Mouse (Mus musculus) lung, postnatal 0 days (tissue): ENCODE results near the gene Nptx1. TPM values are rescaled to one million over a fixed set of nuclear protein-coding genes. Genes with fewer than 3 reads are reported as not detected.

Source experiments
- ATAC-seq: fragments of 200-750 bp; cut with Nextera tagmentation; 2 replicates; pipeline ENCODE4 v1.8.0; 2017; ENCODE audit warnings: moderate library complexity
- DNase-seq: peaks from one replicate; pipeline ENCODE4 v3.0.0-alpha.2; 2016; ENCODE audit warnings: low spot score
- H3K27ac ChIP-seq: fragments of 300-500 bp; sonication (generic); 2 replicates; pipeline ENCODE4 v1.5.1; 2014; ENCODE audit warnings: antibody characterized with exemption, mild to moderate bottlenecking, low read length, mixed read lengths
- H3K27me3 ChIP-seq: fragments of 300-500 bp; sonication (generic); replicated peaks from 2 replicates; pipeline ENCODE4 v1.6.1; 2014; ENCODE audit warnings: low read length, mixed read lengths; ENCODE audit not compliant: insufficient read depth
- H3K36me3 ChIP-seq: fragments of 300-500 bp; sonication (generic); 2 replicates; pipeline ENCODE4 v1.6.1; 2014; ENCODE audit warnings: low read length, mixed read lengths; ENCODE audit not compliant: insufficient read depth
- H3K4me1 ChIP-seq: fragments of 300-500 bp; sonication (generic); 2 replicates; pipeline ENCODE4 v1.6.1; 2014; ENCODE audit warnings: antibody characterized with exemption, low read depth, low read length, mixed read lengths; ENCODE audit not compliant: insufficient read depth
- H3K4me2 ChIP-seq: fragments of 300-500 bp; sonication (generic); replicated peaks from 2 replicates; pipeline ENCODE4 v1.6.1; 2014; ENCODE audit warnings: low read depth, mild to moderate bottlenecking, low read length, moderate library complexity, mixed read lengths
- H3K4me3 ChIP-seq: fragments of 300-500 bp; sonication (generic); 2 replicates; pipeline ENCODE4 v1.5.1; 2014; ENCODE audit warnings: low read depth, low read length
- H3K9ac ChIP-seq: fragments of 300-500 bp; sonication (generic); replicated peaks from 2 replicates; pipeline ENCODE4 v1.6.1; 2014; ENCODE audit warnings: low read depth, mild to moderate bottlenecking
- H3K9me3 ChIP-seq: fragments of 300-500 bp; sonication (generic); 2 replicates; pipeline ENCODE4 v1.6.1; 2016; ENCODE audit warnings: low read length, mixed read lengths
- CTCF ChIP-seq: IDR thresholded peaks from 2 replicates; pipeline ENCODE4 v1.5.1; 2016; ENCODE audit warnings: antibody characterized with exemption, mild to moderate bottlenecking
- EP300 ChIP-seq: IDR thresholded peaks from 2 replicates; pipeline ENCODE4 v1.6.1; 2016; ENCODE audit warnings: antibody characterized with exemption, mild to moderate bottlenecking, control low read depth
- WGBS: fragments of 180-500 bp; shearing (Covaris S2); extraction: QIAGEN DNeasy Blood & Tissue Kit; methylation state at CpG from one replicate; pipeline ENCODE4 v1.1.7; 2014; 5-methylcytosine and 5-hydroxymethylcytosine counted together
- polyA plus RNA-seq: library from polyadenylated mRNA; unstranded; fragments of >200 nt; fragmentation: Nextera tagmentation; extraction: Ambion mirVana; gene quantifications from 2 replicates; pipeline ENCODE4 v1.2.1, GENCODE M21; 2015

Nptx1 gene
- polyA plus RNA-seq, 1 experiment from 2014 or later = 1.7 TPM

GRCm38 (mm10) chr11:119552902-119553802 lies 5.6 kb upstream of the Nptx1 start:
- WGBS = 35% methylated on average over 9 of the region's 9 CpGs
- H3K4me2 ChIP-seq = no peak overlapping the region
- H3K9ac ChIP-seq = no peak overlapping the region
- TF ChIP-seq EP300 = no peak
- TF ChIP-seq CTCF = no peak
- no peak overlapping the region for H3K27ac ChIP-seq
- peaks cover 24% of the 10 kb centered on the region for H3K27me3 ChIP-seq
- no peaks in the 10 kb centered on the region for H3K9me3 ChIP-seq
- H3K4me1 ChIP-seq = peaks cover 32% of the 10 kb centered on the region
- H3K36me3 ChIP-seq = no peaks in the 10 kb centered on the region
- no peak overlapping the region for H3K4me3 ChIP-seq
- DNase-seq = peak; percentile 32
- ATAC-seq = no peak

GRCm38 (mm10) chr11:119552301-119552700 lies 4.7 kb upstream of the Nptx1 start:
- Histone ChIP-seq H3K9ac (no peak overlapping the region), H3K36me3 (no peaks in the 10 kb centered on the region), H3K27ac (no peak overlapping the region), H3K4me2 (no peak overlapping the region), H3K4me1 (peaks cover 36% of the 10 kb centered on the region), H3K4me3 (no peak overlapping the region), H3K9me3 (no peaks in the 10 kb centered on the region), H3K27me3 (peaks cover 32% of the 10 kb centered on the region)
- peak; percentile 11; the same call in 1 of the 2 replicates for ATAC-seq
- DNase-seq = peak; percentile 11
- TF ChIP-seq EP300 (no peak), CTCF (no peak)
- 16% methylated on average over 1 of the region's 1 CpGs for WGBS

DNA sequence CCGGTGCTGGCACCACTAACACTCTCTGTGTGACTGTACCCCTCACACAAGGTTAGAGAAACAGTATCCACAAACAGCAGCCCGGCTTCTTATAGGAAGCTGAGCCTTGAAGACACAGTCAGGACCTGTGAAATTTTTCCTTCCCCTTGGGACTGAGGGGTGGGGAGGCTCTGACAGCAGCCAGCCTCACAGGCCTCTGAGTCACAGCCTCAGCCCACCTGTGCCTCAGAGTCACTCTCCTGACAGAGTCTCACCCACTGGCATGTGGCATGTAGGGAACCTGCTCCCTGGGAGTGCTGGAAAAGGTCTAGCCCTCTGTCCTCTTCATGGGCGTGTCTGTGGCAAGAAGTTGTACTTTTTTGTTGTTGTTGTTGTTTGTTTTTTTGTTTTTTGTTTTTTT lies 3.9 kb upstream of the Nptx1 start:
- 57% methylated on average over 3 of the region's 3 CpGs for WGBS
- TF ChIP-seq CTCF (no peak), EP300 (no peak)
- peaks cover 39% of the 10 kb centered on the region for H3K27me3 ChIP-seq

GRCm38 (mm10) chr11:119550546-119551335 lies 3.2 kb upstream of the Nptx1 start:
- peaks cover 44% of the 10 kb centered on the region for H3K27me3 ChIP-seq
- H3K9ac ChIP-seq = no peak overlapping the region
- no peak overlapping the region for H3K4me3 ChIP-seq
- TF ChIP-seq EP300 (no peak), CTCF (no peak)
- ATAC-seq = no peak
- no peaks in the 10 kb centered on the region for H3K9me3 ChIP-seq
- no peaks in the 10 kb centered on the region for H3K36me3 ChIP-seq
- peaks cover 42% of the 10 kb centered on the region for H3K4me1 ChIP-seq
- no peak overlapping the region for H3K27ac ChIP-seq
- DNase-seq = no peak
- H3K4me2 ChIP-seq = no peak overlapping the region
- WGBS = 47% methylated on average over 10 of the region's 10 CpGs

More for the DNA sequence above, 3.9 kb upstream of the Nptx1 start:
- Histone ChIP-seq H3K4me1 (peaks cover 44% of the 10 kb centered on the region), H3K9ac (no peak overlapping the region), H3K4me2 (no peak overlapping the region), H3K9me3 (no peaks in the 10 kb centered on the region), H3K36me3 (no peaks in the 10 kb centered on the region), H3K4me3 (no peak overlapping the region), H3K27ac (no peak overlapping the region)
- ATAC-seq (no peak), DNase-seq (no peak)

DNA sequence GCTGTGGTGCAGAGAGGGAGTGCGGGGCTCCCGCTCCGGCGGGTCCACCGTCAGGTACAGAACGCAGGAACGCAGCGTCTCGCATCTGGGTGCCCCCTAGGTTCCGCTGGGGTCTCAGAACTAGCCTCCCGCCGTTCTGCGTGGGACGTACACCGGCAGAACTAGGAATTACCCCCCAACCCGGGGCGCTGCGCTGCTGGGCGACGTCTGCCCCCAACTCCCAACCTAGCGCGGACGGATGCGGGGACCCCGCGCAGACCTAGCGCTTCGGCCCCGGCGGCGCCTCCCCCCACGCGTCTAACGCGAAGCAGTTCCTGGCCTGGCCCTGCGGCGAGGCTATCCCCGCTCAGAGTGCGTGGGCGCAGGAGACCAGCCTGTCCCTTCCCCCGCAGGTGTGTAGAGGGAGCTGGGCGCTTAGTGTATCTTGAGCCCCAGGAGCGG lies 1.8 kb upstream of the Nptx1 start:
- no peak for TF ChIP-seq CTCF
- no peak for TF ChIP-seq EP300
- peak overlapping the region; percentile 48 for H3K4me3 ChIP-seq
- no peak for ATAC-seq
- H3K4me2 ChIP-seq = peak overlapping the region; percentile 96
- no peaks in the 10 kb centered on the region for H3K36me3 ChIP-seq
- DNase-seq = no peak
- no peaks in the 10 kb centered on the region for H3K9me3 ChIP-seq
- 2% methylated on average over 41 of the region's 43 CpGs for WGBS
- H3K27ac ChIP-seq = no peak overlapping the region
- H3K27me3 ChIP-seq = peaks cover 56% of the 10 kb centered on the region
- H3K4me1 ChIP-seq = peaks cover 42% of the 10 kb centered on the region
- no peak overlapping the region for H3K9ac ChIP-seq

GRCm38 (mm10) chr11:119548741-119549370 lies 1.3 kb upstream of the Nptx1 start:
- peak overlapping the region; percentile 48 for H3K4me3 ChIP-seq
- no peak overlapping the region for H3K27ac ChIP-seq
- WGBS = 2% methylated on average over 35 of the region's 37 CpGs
- H3K9me3 ChIP-seq = no peaks in the 10 kb centered on the region
- H3K9ac ChIP-seq = no peak overlapping the region
- peaks cover 56% of the 10 kb centered on the region for H3K27me3 ChIP-seq
- no peak for TF ChIP-seq EP300
- peak; percentile 29; the same call in 1 of the 2 replicates for TF ChIP-seq CTCF
- DNase-seq (peak; percentile 12), ATAC-seq (no peak)
- peak overlapping the region; percentile 96 for H3K4me2 ChIP-seq
- peaks cover 42% of the 10 kb centered on the region for H3K4me1 ChIP-seq
- no peaks in the 10 kb centered on the region for H3K36me3 ChIP-seq
